ENCODE assay signal across 10 mouse cellular contexts in the genomic region with DNA sequence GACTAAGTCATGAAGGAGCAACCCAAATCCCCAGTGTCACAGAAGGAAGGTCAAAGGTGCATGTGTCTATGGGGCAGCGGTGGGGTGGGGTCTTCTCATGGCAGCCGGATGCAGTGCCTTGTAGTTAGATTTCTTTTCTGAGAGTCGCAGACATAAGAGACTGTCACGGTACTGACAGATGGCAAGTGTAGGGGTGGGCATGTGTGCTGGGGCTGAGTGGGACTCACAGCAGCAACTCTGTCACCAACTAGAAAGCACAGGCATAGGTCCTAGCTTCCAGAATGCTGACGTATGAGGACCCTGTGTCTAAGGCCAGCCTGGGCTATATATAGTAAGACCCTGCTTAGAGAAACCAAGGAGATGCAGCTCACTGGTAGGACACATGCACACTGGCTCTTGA. TPM values are rescaled to one million over a fixed set of nuclear protein-coding genes. Genes with fewer than 3 reads are reported as not detected.
A peak's percentile ranks its signal among the peaks of the same experiment; 100 is the strongest.
DNase-seq lines count a peak whose midpoint lies in the region; ATAC-seq and TF ChIP-seq lines count a peak whose summit lies in the region.
"Had no signal": no experiment of that assay in that cellular context is flagged by ENCODE, and none has a peak within 500 bp of the region (broad histone marks: within the 10 kb centered on the region; RNA-seq: fewer than 3 reads in every experiment).

No protein-coding gene starts in this region.

- no peak overlapping the region for H3K9ac ChIP-seq in forebrain, embryonic 16.5 days (replicated peaks; ENCODE audit: low read depth, low read length)

- intact Hi-C loops in left cerebral cortex, postnatal 25 days (cut with DNase I), result loop anchor here (2.0 to 5.0 kb wide), 6 partner anchors 53 to 223 kb away; no protein-coding TSS in a partner anchor

- H3K27me3 ChIP-seq in kidney, adult 2 months (replicated peaks; ENCODE audit: control insufficient read depth, insufficient read depth, low read length), result no peaks in the 10 kb centered on the region
- no peaks in the 10 kb centered on the region for H3K27me3 ChIP-seq in forebrain, embryonic 16.5 days (replicated peaks; ENCODE audit: control insufficient read depth, insufficient read depth, low read length)

- no peak overlapping the region for H3K4me3 ChIP-seq in kidney, adult 2 months (ENCODE audit: insufficient read depth, low read depth, low read length)
- no peak overlapping the region for H3K4me3 ChIP-seq in forebrain, embryonic 16.5 days (replicated peaks; ENCODE audit: low read length)

- no peak for DNase-seq in kidney, adult 2 months
- DNase-seq in kidney, adult 18-20 months, result no peak
- peak; percentile 78 for DNase-seq in brain, adult 2 months (ENCODE audit: low read depth, low spot score)
- DNase-seq in left cerebral cortex, postnatal 25 days (ENCODE audit: low spot score in 2 of 2), result peak; percentile 34 to 90
- DNase-seq in adrenal gland, postnatal 10 days, result no peak
- DNase-seq in cerebellum, postnatal 36 days, result no peak

- 76% methylated on average over 5 of the region's 5 CpGs for WGBS in kidney, adult 2 months
- 73% methylated on average over 5 of the region's 5 CpGs for WGBS in forebrain, embryonic 16.5 days

- TF ChIP-seq CTCF in kidney, adult 2 months (conservative IDR thresholded peaks at IDR 0.05; ENCODE audit: insufficient read depth, insufficient read length, low read depth, low read length), result no peak

- no peak for TF ChIP-seq POLR2A in kidney, adult 2 months (IDR thresholded peaks at IDR 0.05; ENCODE audit: low read depth, low read length)

- H3K4me2 ChIP-seq in forebrain, embryonic 16.5 days (ENCODE audit: low read length), result no peak overlapping the region

- H3K36me3 ChIP-seq in kidney, adult 2 months (ENCODE audit: control insufficient read depth, insufficient read depth, low read length), result no peaks in the 10 kb centered on the region
- no peaks in the 10 kb centered on the region for H3K36me3 ChIP-seq in forebrain, embryonic 16.5 days (ENCODE audit: control insufficient read depth, insufficient read depth)

- H3K9me3 ChIP-seq in forebrain, embryonic 16.5 days (ENCODE audit: control insufficient read depth, low read length), result no peaks in the 10 kb centered on the region

- H3K4me1 ChIP-seq in kidney, adult 2 months (ENCODE audit: control insufficient read depth, insufficient read depth, low read length), result peaks cover 26% of the 10 kb centered on the region
- H3K4me1 ChIP-seq in forebrain, embryonic 16.5 days (replicated peaks; ENCODE audit: control insufficient read depth, insufficient read depth, low read length), result peaks cover 15% of the 10 kb centered on the region

- H3K27ac ChIP-seq in kidney, adult 2 months (ENCODE audit: insufficient read depth, low read depth, low read length), result peak overlapping the region; percentile 86
- H3K27ac ChIP-seq in forebrain, embryonic 16.5 days (ENCODE audit: low read length), result no peak overlapping the region

- ATAC-seq in forebrain, embryonic 16.5 days, result peak; percentile 76
- ATAC-seq in granulocyte monocyte progenitor cell, adult 5-6 weeks (replicated peaks; ENCODE audit: poor library complexity, severe bottlenecking), result no peak

RNA-seq across cellular contexts. Expression of gene 1700020N01Rik, which starts 12.7 kb away (rescaled TPM):
- polyA plus RNA-seq in kidney, adult 2 months (2012; rRNA removed), result 0.09 and 0.14 TPM in 2 replicates
- not detected in 2 replicates for polyA plus RNA-seq in forebrain, embryonic 16.5 days (2015; fragmentation: Nextera tagmentation; extraction: Ambion mirVana)
- total RNA-seq in left cerebral cortex, postnatal 25 days (2021), result not detected
- total RNA-seq in adrenal gland, postnatal 10 days (2021), result not detected
- total RNA-seq in granulocyte monocyte progenitor cell, adult 5-6 weeks (2014; fragmentation: Nextera tagmentation), result not detected in 2 replicates
- not detected in 2 replicates for total RNA-seq in granulocyte monocyte progenitor cell, adult 5-6 weeks (2017)
- total RNA-seq: heart, adult 18-20 months had no signal
- polyA plus RNA-seq: limb, embryonic 11.5 days had no signal

Comparison
In these comparisons a context has a peak if more than half of its experiments do, and no peak if none do; other contexts are left out.
1. DNase-seq: peak in brain, adult 2 months (single experiment) and left cerebral cortex, postnatal 25 days (2 of 2); none in kidney, adult 2 months (single experiment), kidney, adult 18-20 months (single experiment), adrenal gland, postnatal 10 days (single experiment) and cerebellum, postnatal 36 days (0 of 2).